Mouse (Mus musculus) megakaryocyte, embryonic 14.5 days (primary cell): ENCODE measurements around the gene Pus7l. TPM values are rescaled to one million over a fixed set of nuclear protein-coding genes. Genes with fewer than 3 reads are reported as not detected.
"Not testable (repeated sequence)": the region's sequence is repeated elsewhere in the genome, so short reads cannot be mapped to it uniquely, and the experiment has no call there.

ENCODE experiments used
- H3K27me3 ChIP-seq: replicated peaks from 2 replicates; pipeline ENCODE3; 2012; ENCODE audit warnings: inconsistent platforms
- H3K36me3 ChIP-seq: replicated peaks from 2 replicates; pipeline ENCODE3; 2012; ENCODE audit warnings: low read length, inconsistent platforms, mixed read lengths
- H3K4me1 ChIP-seq: 2 replicates; pipeline ENCODE4 v1.6.1; 2012; ENCODE audit warnings: inconsistent platforms
- H3K4me3 ChIP-seq: replicated peaks from 2 replicates; pipeline ENCODE3; 2012; ENCODE audit warnings: moderate library complexity, mild to moderate bottlenecking, inconsistent platforms
- H3K9me3 ChIP-seq: 2 replicates; pipeline ENCODE4 v1.6.1; 2012; ENCODE audit warnings: inconsistent platforms
- FLI1 ChIP-seq: IDR thresholded peaks from 2 replicates; pipeline ENCODE4 v1.6.1; 2012; ENCODE audit warnings: low read length, inconsistent platforms, mixed read lengths
- GATA1 ChIP-seq: IDR thresholded peaks from 3 replicates; pipeline ENCODE4 v1.6.1; 2012; ENCODE audit warnings: mixed read lengths, low read length, inconsistent platforms, borderline replicate concordance
- polyA plus RNA-seq: library from polyadenylated mRNA; stranded (reverse); fragments of >175 nt; gene quantifications from 2 replicates; pipeline ENCODE4 v1.2.3, GENCODE M21; 2012; ENCODE audit warnings: low replicate concordance; ENCODE audit not compliant: insufficient read depth

Gene Pus7l
- polyA plus RNA-seq, 1 experiment, result 6.3 TPM

DNA sequence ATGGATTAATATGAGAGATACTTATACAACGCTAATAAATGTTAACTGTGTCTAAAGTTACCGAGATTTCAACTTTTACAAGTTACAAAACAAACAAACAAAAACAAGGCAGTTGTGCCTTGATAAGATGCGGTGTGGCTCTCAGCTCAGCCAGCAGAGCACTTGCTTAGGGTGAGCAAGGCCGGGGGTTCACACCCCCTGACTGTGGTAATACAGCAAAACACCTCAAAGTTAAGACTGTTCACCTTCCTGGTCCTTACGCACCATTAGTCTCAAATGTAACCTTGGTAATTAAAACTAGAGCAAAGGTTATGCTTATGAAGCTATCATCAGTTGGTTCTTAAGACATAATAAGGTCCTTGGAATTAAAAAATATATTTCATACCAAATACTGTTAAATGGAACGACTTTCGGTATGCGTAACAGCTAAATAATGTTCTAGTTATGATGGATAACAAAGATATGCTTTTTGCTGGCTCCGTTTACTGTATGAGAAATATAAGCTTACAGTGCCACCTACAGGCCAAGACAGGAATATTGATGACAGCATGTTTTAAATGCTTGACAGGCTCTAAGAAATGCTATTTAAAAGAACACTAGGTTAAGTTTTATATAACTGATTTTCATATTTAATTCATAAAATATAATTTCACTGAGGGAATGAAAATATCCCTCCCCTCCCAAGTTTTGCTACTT lies 23.0 kb downstream of the Pus7l start:
- H3K36me3 ChIP-seq, result peaks cover 28% of the 10 kb centered on the region
- no peaks in the 10 kb centered on the region for H3K27me3 ChIP-seq
- H3K4me3 ChIP-seq, result no peak overlapping the region
- no peaks in the 10 kb centered on the region for H3K4me1 ChIP-seq
- H3K9me3 ChIP-seq, result no peaks in the 10 kb centered on the region
- TF ChIP-seq GATA1, result no peak

DNA sequence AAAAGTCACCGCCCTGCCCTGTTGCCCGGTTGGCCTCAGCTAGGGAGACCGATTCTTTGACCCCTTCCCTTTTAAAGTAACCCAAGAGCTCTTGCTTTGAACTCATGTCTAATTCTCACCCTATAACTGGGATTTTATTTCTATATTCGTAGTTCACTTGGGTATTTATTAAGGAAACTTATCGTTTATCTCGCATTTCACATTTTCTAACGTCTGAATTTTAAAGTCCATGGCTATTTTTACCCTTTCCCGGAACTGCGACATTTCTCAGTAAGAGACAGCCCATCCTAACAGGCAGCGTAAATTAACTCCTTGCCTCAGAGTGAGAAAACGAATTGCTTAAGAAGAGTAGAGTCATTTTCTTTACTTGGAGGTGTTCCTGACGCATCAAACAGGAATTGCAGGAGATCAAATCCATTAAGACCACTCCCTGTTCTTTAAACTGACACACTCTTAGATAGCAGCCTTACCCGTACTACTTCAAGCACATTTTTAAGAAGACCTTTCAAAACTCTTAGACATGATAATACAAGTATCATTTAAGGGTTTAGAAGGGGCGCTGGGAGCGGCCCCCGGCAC lies 25.3 kb downstream of the Pus7l start:
- TF ChIP-seq GATA1 (no peak), FLI1 (no peak)
- Histone ChIP-seq H3K36me3 (peaks cover 5% of the 10 kb centered on the region), H3K27me3 (no peaks in the 10 kb centered on the region), H3K4me3 (no peak overlapping the region), H3K4me1 (no peaks in the 10 kb centered on the region), H3K9me3 (no peaks in the 10 kb centered on the region)

DNA sequence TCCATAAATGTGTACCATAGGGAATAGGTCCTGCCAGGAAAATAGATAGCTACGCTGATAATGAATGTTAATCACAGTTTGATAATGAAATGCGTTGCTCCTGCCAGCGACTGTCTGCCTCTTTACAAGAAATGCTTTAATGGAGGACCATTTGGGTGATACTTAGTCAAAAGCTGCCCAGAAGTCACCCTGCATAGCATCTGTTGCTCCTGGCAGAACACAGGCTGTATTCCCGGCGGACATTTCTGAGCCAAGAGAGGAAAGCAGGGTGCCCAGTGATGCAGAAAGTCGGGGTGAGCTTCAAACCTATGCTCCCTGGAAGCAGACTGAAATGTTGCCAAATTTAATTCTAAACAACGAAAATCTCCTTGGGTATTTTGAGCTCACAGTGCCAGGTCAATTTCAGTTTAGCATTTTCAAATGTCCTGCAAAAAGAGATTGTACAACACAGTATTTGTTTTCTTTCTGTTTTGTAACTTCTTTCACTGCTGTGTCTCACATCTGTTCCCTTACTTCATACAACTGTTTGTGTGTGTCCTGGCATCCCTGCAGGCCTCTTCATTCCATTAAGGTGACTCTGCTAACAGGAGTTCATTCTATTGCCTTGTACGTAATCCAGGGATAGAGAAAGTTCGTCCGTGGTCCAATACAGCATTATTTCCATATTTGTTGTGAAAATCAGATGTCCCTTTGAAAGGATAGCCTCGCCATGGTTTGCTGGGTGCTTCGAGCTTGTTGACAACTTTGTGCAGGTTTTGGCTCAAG lies 39.7 kb downstream of the Pus7l start:
- H3K4me3 ChIP-seq, result no peak overlapping the region
- H3K4me1 ChIP-seq, result no peaks in the 10 kb centered on the region
- TF ChIP-seq GATA1 (no peak), FLI1 (no peak)
- no peaks in the 10 kb centered on the region for H3K36me3 ChIP-seq
- no peaks in the 10 kb centered on the region for H3K27me3 ChIP-seq
- peaks cover 12% of the 10 kb centered on the region for H3K9me3 ChIP-seq

DNA sequence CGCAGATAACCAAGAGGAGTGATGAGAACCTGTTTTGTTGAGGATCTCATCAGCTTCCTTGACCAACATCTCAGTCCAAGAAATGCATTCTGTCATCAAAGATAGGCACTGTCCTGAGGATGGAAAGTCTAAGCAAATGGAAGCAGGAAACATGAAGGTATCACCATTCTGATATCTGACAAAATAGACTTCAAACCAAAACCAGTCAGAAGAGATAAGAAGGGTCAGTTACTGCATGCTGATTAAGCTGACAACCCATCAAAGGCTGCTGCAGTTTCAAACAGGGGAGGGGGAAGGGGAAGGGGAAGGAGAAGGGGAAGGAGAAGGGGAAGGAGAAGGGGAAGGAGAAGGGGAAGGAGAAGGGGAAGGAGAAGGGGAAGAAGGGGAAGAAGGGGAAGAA lies 44.1 kb downstream of the Pus7l start:
- no peaks in the 10 kb centered on the region; the same call in none of the 2 replicates for H3K9me3 ChIP-seq
- TF ChIP-seq GATA1 (no peak), FLI1 (no peak)
- H3K4me3 ChIP-seq, result no peak overlapping the region
- H3K27me3 ChIP-seq, result no peaks in the 10 kb centered on the region
- H3K4me1 ChIP-seq, result no peaks in the 10 kb centered on the region
- no peaks in the 10 kb centered on the region for H3K36me3 ChIP-seq

DNA sequence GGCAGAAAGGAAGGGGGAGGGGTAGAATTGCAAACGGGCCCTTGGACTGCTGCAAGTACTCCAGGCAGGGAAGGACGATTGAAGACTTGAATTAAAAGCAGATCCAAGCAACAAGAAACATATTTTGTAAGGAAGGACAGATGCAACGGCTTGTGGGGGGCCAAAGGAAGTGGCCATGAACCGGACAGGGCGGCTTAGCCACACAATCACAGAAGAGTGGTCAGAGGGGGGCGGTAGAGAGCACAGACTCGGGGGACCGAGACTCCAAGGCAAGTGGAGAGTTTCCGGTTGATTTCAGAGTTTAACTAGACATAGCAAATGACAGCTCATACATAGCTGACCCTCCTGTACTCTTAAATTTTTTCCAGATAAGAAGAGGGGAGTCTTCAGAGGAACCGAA lies 47.4 kb downstream of the Pus7l start:
- Histone ChIP-seq H3K9me3 (peaks cover 10% of the 10 kb centered on the region; the same call in 1 of the 2 replicates), H3K36me3 (no peaks in the 10 kb centered on the region), H3K4me1 (no peaks in the 10 kb centered on the region), H3K27me3 (no peaks in the 10 kb centered on the region), H3K4me3 (no peak overlapping the region)
- TF ChIP-seq FLI1, result no peak
- no peak for TF ChIP-seq GATA1

DNA sequence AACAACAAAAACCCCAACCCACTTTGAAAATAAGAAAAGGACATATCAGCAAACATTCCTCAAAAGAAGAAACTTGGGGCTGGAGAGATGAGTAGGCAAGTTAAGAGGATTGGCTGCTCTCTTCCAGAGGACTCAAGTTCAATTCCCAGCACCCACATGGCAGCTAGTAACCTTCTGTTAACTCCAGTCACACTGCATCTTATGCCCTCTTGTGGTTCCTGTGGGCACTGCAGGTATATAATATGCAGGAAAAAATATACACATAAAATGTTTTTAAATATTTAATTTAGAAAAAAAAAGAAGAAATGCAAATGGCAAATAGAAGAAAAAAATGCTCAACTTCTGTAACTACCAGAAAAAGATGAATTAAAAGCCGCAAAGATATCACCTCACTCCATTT lies 48.9 kb downstream of the Pus7l start:
- Histone ChIP-seq H3K4me3 (no peak overlapping the region), H3K4me1 (no peaks in the 10 kb centered on the region), H3K36me3 (no peaks in the 10 kb centered on the region), H3K9me3 (peaks cover 10% of the 10 kb centered on the region; the same call in 1 of the 2 replicates), H3K27me3 (no peaks in the 10 kb centered on the region)
- no peak for TF ChIP-seq FLI1
- no peak for TF ChIP-seq GATA1

DNA sequence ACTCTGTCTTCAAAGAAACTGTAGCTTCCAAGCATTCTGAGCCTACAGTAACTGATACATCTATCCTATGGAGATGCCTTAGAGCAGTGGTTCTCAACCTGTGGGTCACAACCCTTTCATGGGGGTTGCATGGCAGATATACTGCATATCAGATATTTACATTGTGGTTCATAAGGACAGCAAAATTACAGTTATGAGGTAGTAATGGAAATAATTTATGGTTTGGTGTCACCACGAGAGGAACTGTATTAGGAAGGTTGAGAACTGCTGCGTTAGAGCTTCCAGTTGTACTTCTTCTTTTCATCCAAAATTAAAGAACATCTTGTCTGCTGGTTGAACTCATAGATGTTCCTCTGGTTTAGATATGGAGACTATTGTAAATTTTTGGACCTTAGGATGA lies 53.9 kb downstream of the Pus7l start:
- Histone ChIP-seq H3K4me3 (no peak overlapping the region), H3K9me3 (peaks cover 15% of the 10 kb centered on the region), H3K27me3 (no peaks in the 10 kb centered on the region), H3K36me3 (peaks cover 2% of the 10 kb centered on the region), H3K4me1 (no peaks in the 10 kb centered on the region)
- no peak for TF ChIP-seq GATA1
- TF ChIP-seq FLI1, result no peak

GRCm38 (mm10) chr15:94488028-94488427 lies 55.3 kb downstream of the Pus7l start:
- H3K36me3 ChIP-seq, H3K9me3 ChIP-seq, H3K4me1 ChIP-seq, H3K27me3 ChIP-seq, H3K4me3 ChIP-seq: not testable (repeated sequence)

DNA sequence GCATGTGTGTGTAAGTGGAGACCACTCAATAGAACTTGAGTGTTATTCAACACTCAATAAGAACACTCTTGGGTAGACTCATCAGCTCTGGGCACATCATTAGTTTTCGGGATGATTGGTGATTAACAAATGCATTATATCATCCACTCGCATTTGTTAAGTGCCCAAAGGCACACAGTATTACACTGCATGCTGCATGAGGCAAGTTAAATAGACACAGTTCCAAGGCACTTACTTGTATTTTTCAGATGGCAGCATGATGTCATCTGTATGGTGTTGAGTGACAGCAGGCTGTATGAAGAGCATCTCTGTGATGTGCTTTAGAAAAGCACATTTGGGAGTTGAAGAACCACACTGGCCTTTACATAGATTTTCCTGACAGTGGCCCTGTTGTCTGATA lies 60.8 kb downstream of the Pus7l start:
- peaks cover 37% of the 10 kb centered on the region for H3K4me1 ChIP-seq
- TF ChIP-seq FLI1 (no peak), GATA1 (no peak)
- no peak overlapping the region for H3K4me3 ChIP-seq
- no peaks in the 10 kb centered on the region for H3K27me3 ChIP-seq
- peaks cover 5% of the 10 kb centered on the region; the same call in 1 of the 2 replicates for H3K9me3 ChIP-seq
- H3K36me3 ChIP-seq, result peaks cover 2% of the 10 kb centered on the region

GRCm38 (mm10) chr15:94480792-94481191 lies 62.6 kb downstream of the Pus7l start:
- peaks cover 37% of the 10 kb centered on the region for H3K4me1 ChIP-seq
- no peak overlapping the region for H3K4me3 ChIP-seq
- H3K36me3 ChIP-seq, result no peaks in the 10 kb centered on the region
- no peak for TF ChIP-seq FLI1
- TF ChIP-seq GATA1, result no peak
- H3K27me3 ChIP-seq, result no peaks in the 10 kb centered on the region
- no peaks in the 10 kb centered on the region for H3K9me3 ChIP-seq
